Mouse (Mus musculus) thymus, adult 2 months (tissue): ENCODE measurements around the gene Cdh23.

Source experiments
- CTCF ChIP-seq: fragments of 200-500 bp; IDR thresholded peaks from 2 replicates; pipeline ENCODE4 v1.5.1; 2012; ENCODE audit warnings: mild to moderate bottlenecking, control low read depth, low read length, moderate library complexity, borderline replicate concordance; ENCODE audit not compliant: control insufficient read depth, poor library complexity, insufficient read depth; ENCODE audit errors: extremely low read depth
- POLR2A ChIP-seq: fragments of 200-500 bp; IDR thresholded peaks from 2 replicates; pipeline ENCODE4 v1.6.1; 2012; ENCODE audit warnings: mild to moderate bottlenecking, low read length, control low read depth, moderate library complexity; ENCODE audit not compliant: control insufficient read depth, poor library complexity, insufficient read depth; ENCODE audit errors: extremely low read depth

DNA sequence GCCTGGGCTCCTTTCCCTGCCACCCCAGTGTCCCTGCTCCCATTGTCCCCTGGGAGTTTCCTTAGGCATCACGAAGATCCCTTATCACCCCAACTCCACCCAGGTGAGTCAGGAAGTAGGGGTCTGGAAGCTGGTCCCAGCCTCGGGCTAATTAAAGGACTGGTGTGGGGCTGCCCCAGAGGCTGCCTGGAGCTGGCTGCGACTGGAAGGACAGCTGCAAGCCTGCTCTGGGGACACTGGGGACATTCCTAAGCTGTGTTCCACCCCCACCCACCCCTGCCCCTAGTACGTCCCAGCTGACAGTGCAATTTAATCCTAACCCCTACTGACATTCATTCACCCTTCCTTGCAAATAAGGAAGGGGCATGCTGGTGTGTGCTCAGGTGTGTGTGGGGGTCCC lies 263.6 kb downstream of the Cdh23 start:
- TF ChIP-seq CTCF (no peak), POLR2A (no peak)
